Mouse (Mus musculus) MEL (cell line): ENCODE data around the gene Hsph1. TPM values are rescaled to one million over a fixed set of nuclear protein-coding genes. Genes with fewer than 3 reads are reported as not detected.

Experiments
- DNase-seq: peaks from one replicate; pipeline ENCODE4 v3.0.0; 2011; ENCODE audit warnings: low read depth, low spot score
- H3K27ac ChIP-seq: 2 replicates; pipeline ENCODE4 v1.5.1; 2012; ENCODE audit warnings: low read depth, mild to moderate bottlenecking, control low read depth, low read length, moderate library complexity; ENCODE audit not compliant: control insufficient read depth
- H3K27me3 ChIP-seq, 2 experiments: fragments of 150-350 bp in 1 of 2; sonication (generic) in 1 of 2; 2 replicates each; pipeline ENCODE4 v1.6.1; 2012; ENCODE audit warnings: low read length in 2 of 2, mild to moderate bottlenecking in 2 of 2, improper control_type of control experiment in 1 of 2, moderate library complexity in 1 of 2; ENCODE audit not compliant: insufficient read depth in 2 of 2, control insufficient read depth in 1 of 2
- H3K36me3 ChIP-seq, 2 experiments: 2 replicates each; pipeline ENCODE4 v1.6.1; 2012 to 2014; ENCODE audit warnings: low read length in 2 of 2, improper control_type of control experiment in 1 of 2, inconsistent platforms in 1 of 2, mild to moderate bottlenecking in 1 of 2; ENCODE audit not compliant: insufficient read depth in 2 of 2, control insufficient read depth in 1 of 2
- H3K4me1 ChIP-seq, 2 experiments: fragments of 150-350 bp in 1 of 2; sonication (generic) in 1 of 2; 2 replicates each; pipeline ENCODE4 v1.6.1; 2012; ENCODE audit warnings: low read length in 2 of 2, improper control_type of control experiment in 1 of 2, mild to moderate bottlenecking in 1 of 2; ENCODE audit not compliant: insufficient read depth in 2 of 2, control insufficient read depth in 1 of 2
- H3K4me3 ChIP-seq, 2 experiments: fragments of 150-350 bp in 1 of 2; sonication (generic) in 1 of 2; 2 replicates each; pipeline ENCODE4 v1.5.1; 2012; ENCODE audit warnings: low read depth in 2 of 2, low read length in 2 of 2, mild to moderate bottlenecking in 2 of 2, moderate library complexity in 2 of 2, control low read depth in 1 of 2, improper control_type of control experiment in 1 of 2; ENCODE audit not compliant: control insufficient read depth in 1 of 2, insufficient read depth in 1 of 2
- H3K79me2 ChIP-seq: 2 replicates; pipeline ENCODE4 v1.6.1; 2012; ENCODE audit warnings: mild to moderate bottlenecking, low read length, moderate library complexity; ENCODE audit not compliant: control insufficient read depth, poor library complexity, insufficient read depth
- H3K9ac ChIP-seq: 2 replicates; pipeline ENCODE4 v1.6.1; 2012; ENCODE audit warnings: low read depth, mild to moderate bottlenecking, control low read depth, low read length, moderate library complexity; ENCODE audit not compliant: control insufficient read depth, poor library complexity, severe bottlenecking
- H3K9me3 ChIP-seq: fragments of 150-350 bp; sonication (generic); replicated peaks from 2 replicates; pipeline ENCODE4 v1.6.1; 2012; ENCODE audit warnings: mild to moderate bottlenecking, low read length, improper control_type of control experiment, moderate library complexity; ENCODE audit not compliant: insufficient read depth
- CTCF ChIP-seq, 3 experiments: IDR thresholded peaks in 2 of 3; conservative IDR thresholded peaks in 1 of 3; 2 replicates each; pipeline ENCODE4 v1.5.1; 2011 to 2012; ENCODE audit warnings: low read length in 3 of 3, low read depth in 2 of 3, mild to moderate bottlenecking in 2 of 3, improper control_type of control experiment in 1 of 3, inconsistent platforms in 1 of 3, mixed read lengths in 1 of 3, moderate library complexity in 1 of 3; ENCODE audit not compliant: control insufficient read depth in 1 of 3, insufficient read depth in 1 of 3, poor library complexity in 1 of 3, severe bottlenecking in 1 of 3
- EP300 ChIP-seq, 2 experiments: IDR thresholded peaks; 2 replicates each; pipeline ENCODE4 v1.6.1; 2011; ENCODE audit warnings: improper control_type of control experiment in 2 of 2, low read length in 2 of 2, low read depth in 1 of 2, mild to moderate bottlenecking in 1 of 2
- ETS1 ChIP-seq: IDR thresholded peaks from 2 replicates; pipeline ENCODE4 v1.6.1; 2012; ENCODE audit warnings: low read depth, mild to moderate bottlenecking, inconsistent platforms, low read length, improper control_type of control experiment, moderate library complexity
- GATA1 ChIP-seq: IDR thresholded peaks from 2 replicates; pipeline ENCODE4 v1.6.1; 2011; ENCODE audit warnings: low read depth, low read length, improper control_type of control experiment
- JUND ChIP-seq: IDR thresholded peaks from 2 replicates; pipeline ENCODE4 v1.6.1; 2011; ENCODE audit warnings: low read depth, mild to moderate bottlenecking, improper control_type of control experiment, low read length
- KAT2A ChIP-seq: conservative IDR thresholded peaks from 2 replicates; pipeline ENCODE4 v1.6.1; 2012; ENCODE audit warnings: low read depth, low read length, improper control_type of control experiment, inconsistent platforms
- MAX ChIP-seq: IDR thresholded peaks from 2 replicates; pipeline ENCODE4 v1.6.1; 2011; ENCODE audit warnings: low read length, improper control_type of control experiment
- MAZ ChIP-seq: IDR thresholded peaks from 2 replicates; pipeline ENCODE4 v1.6.1; 2012; ENCODE audit warnings: low read depth, mild to moderate bottlenecking, inconsistent platforms, low read length, improper control_type of control experiment
- NELFE ChIP-seq: IDR thresholded peaks from 2 replicates; pipeline ENCODE4 v1.6.1; 2011; ENCODE audit warnings: low read depth, low read length, improper control_type of control experiment
- NRF1 ChIP-seq: IDR thresholded peaks from 2 replicates; pipeline ENCODE4 v1.6.1; 2014; ENCODE audit warnings: low read depth, mild to moderate bottlenecking, inconsistent platforms, low read length, improper control_type of control experiment, moderate library complexity; ENCODE audit not compliant: poor library complexity, insufficient read depth, severe bottlenecking
- POLR2AphosphoS5 ChIP-seq: IDR thresholded peaks from 2 replicates; pipeline ENCODE4 v1.6.1; 2012; ENCODE audit warnings: low read depth, borderline replicate concordance, mild to moderate bottlenecking, inconsistent platforms, low read length, moderate library complexity, mixed read lengths
- SIN3A ChIP-seq: IDR thresholded peaks from 2 replicates; pipeline ENCODE4 v1.6.1; 2012; ENCODE audit warnings: low read length, improper control_type of control experiment, inconsistent platforms
- SMC3 ChIP-seq: IDR thresholded peaks from 2 replicates; pipeline ENCODE4 v1.6.1; 2011; ENCODE audit warnings: low read depth, low read length, improper control_type of control experiment
- TCF12 ChIP-seq: IDR thresholded peaks from 2 replicates; pipeline ENCODE4 v1.6.1; 2014; ENCODE audit warnings: low read depth, mild to moderate bottlenecking, inconsistent platforms, low read length, improper control_type of control experiment, moderate library complexity
- USF1 ChIP-seq: IDR thresholded peaks from 2 replicates; pipeline ENCODE4 v1.6.1; 2014; ENCODE audit warnings: low read depth, mild to moderate bottlenecking, inconsistent platforms, low read length, improper control_type of control experiment, moderate library complexity
- ZKSCAN1 ChIP-seq: IDR thresholded peaks from 2 replicates; pipeline ENCODE4 v1.6.1; 2012; ENCODE audit warnings: low read depth, mild to moderate bottlenecking, inconsistent platforms, low read length, improper control_type of control experiment, moderate library complexity
- ZMIZ1 ChIP-seq: IDR thresholded peaks from 2 replicates; pipeline ENCODE4 v1.6.1; 2012; ENCODE audit warnings: low read depth, mild to moderate bottlenecking, inconsistent platforms, low read length, improper control_type of control experiment, moderate library complexity
- ZNF384 ChIP-seq: IDR thresholded peaks from 2 replicates; pipeline ENCODE4 v1.6.1; 2012; ENCODE audit warnings: low read depth, mild to moderate bottlenecking, inconsistent platforms, low read length, improper control_type of control experiment
- polyA plus RNA-seq, 2 experiments: library from polyadenylated mRNA; stranded (reverse) in 1 of 2; unstranded in 1 of 2; fragments of >175 nt in 1 of 2; fragments of >200 nt in 1 of 2; gene quantifications; 2 replicates each; pipeline versions ENCODE4 v1.2.1 to v1.2.4; 2012; ENCODE audit warnings: low replicate concordance in 2 of 2, low read depth in 1 of 2; ENCODE audit not compliant: insufficient read length in 2 of 2, insufficient read depth in 1 of 2, missing spikeins in 1 of 2
- total RNA-seq: library from RNA; depleted of rRNA; stranded (reverse); fragments of 300-350 nt; gene quantifications from 2 replicates; pipeline ENCODE4 v1.2.3, GENCODE M21; 2012

The Hsph1 gene
- total and polyA plus RNA-seq, 3 experiments = 176 to 388 (median 300) TPM

DNA sequence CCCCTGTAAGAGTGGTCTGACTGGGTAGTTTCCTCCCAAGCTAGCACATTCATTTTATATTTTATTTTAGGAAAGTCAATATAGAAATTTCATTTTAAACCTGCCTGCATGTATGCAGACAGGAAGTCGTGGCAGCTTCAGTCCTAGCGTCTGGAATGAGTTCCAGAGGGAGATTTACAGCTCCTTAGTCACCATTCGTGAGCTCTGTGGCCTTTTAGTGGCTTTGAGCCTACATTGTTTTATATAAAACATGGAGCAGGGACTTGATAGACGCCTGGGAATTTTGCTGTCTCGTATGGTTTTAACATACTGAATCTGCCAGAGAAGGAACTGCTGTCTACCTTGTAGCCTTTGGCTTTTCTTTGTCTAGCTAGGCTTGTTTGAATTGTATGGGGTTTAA is 44.8 kb upstream of the Hsph1 start (continued):
- TF ChIP-seq USF1 (no peak), SIN3A (no peak)

DNA sequence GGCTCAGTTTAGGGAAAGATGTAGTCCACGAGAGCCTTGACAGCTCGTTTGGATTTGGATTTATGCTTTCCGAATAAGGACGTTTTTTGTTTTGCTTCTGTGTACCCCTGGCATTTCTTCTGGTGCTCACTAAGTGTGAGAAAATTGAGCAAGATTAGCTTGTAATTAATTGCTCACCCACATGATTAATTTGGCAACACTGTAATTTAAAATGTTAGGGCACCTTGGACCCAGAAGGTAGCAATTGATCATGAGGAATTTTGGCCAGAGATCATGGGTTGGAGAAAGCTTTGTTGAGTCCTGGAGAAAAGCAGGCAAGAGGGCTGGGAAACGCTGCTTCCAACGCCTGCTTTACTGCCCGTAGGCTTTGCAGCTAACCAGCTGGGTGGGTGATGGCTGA is 43.7 kb upstream of the Hsph1 start:
- H3K4me1 ChIP-seq = peaks cover 5 to 11% of the 10 kb centered on the region in 2 experiments
- H3K27me3 ChIP-seq = no peaks in the 10 kb centered on the region; a peak in 1 of 4 replicates
- H3K27ac ChIP-seq = no peak overlapping the region
- no peak for TF ChIP-seq GATA1
- TF ChIP-seq TCF12 = no peak
- no peak for TF ChIP-seq ZMIZ1
- TF ChIP-seq SIN3A = no peak
- TF ChIP-seq ZNF384 = no peak; the same call in 1 of the 2 replicates
- TF ChIP-seq ZKSCAN1 = no peak
- no peak for TF ChIP-seq SMC3
- TF ChIP-seq NRF1 = no peak
- no peak for TF ChIP-seq ETS1
- no peak for TF ChIP-seq EP300 (IDR thresholded peaks at IDR 0.05; ENCODE audit: low read depth in 1 of 2, low read length in 2 of 2)
- TF ChIP-seq CTCF (IDR thresholded peaks at IDR 0.05 in 2 of 3, conservative IDR thresholded peaks at IDR 0.05 in 1 of 3; ENCODE audit: control insufficient read depth in 1 of 3, insufficient read depth in 1 of 3, low read depth in 2 of 3, low read length in 3 of 3, poor library complexity in 1 of 3, severe bottlenecking in 1 of 3) = no peak
- no peak for TF ChIP-seq POLR2AphosphoS5
- no peak for TF ChIP-seq NELFE
- TF ChIP-seq JUND = no peak
- TF ChIP-seq MAZ = no peak
- TF ChIP-seq KAT2A = no peak
- TF ChIP-seq MAX = no peak
- H3K4me3 ChIP-seq = no peak overlapping the region
- DNase-seq = no peak
- no peak overlapping the region for H3K9ac ChIP-seq
- H3K36me3 ChIP-seq = peaks cover 0 to 12% of the 10 kb centered on the region in 2 experiments; a peak in 2 of 4 replicates
- no peaks in the 10 kb centered on the region for H3K9me3 ChIP-seq
- peaks cover 2% of the 10 kb centered on the region for H3K79me2 ChIP-seq

DNA sequence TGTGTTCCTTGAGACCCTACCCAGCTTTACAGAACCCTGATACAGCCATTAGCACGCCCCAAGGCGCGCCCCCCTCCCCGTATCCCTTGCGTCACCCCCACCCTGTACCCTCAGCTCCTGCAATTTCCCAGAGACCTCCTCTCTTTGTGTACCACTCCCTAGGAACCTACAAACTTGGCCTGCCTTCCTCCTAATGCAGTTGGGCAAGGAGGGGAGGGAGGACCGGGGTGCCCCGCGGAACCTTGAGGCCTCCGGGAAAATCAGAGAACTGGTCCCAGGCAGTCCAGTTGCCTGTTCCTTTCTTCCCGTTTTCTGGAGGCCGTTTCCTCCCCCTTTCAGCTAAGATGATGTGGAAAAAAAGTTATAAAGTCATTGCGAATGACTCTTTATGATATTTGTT is 43.2 kb upstream of the Hsph1 start:
- Histone ChIP-seq H3K27me3 (no peaks in the 10 kb centered on the region; a peak in 1 of 4 replicates), H3K4me3 (no peak overlapping the region), H3K79me2 (peaks cover 2% of the 10 kb centered on the region), H3K9me3 (no peaks in the 10 kb centered on the region), H3K27ac (no peak overlapping the region), H3K4me1 (peaks cover 5 to 11% of the 10 kb centered on the region in 2 experiments), H3K9ac (no peak overlapping the region), H3K36me3 (peaks cover 0 to 12% of the 10 kb centered on the region in 2 experiments; a peak in 2 of 4 replicates)
- no peak for DNase-seq
- TF ChIP-seq CTCF (IDR thresholded peaks at IDR 0.05 in 2 of 3, conservative IDR thresholded peaks at IDR 0.05 in 1 of 3; ENCODE audit: control insufficient read depth in 1 of 3, insufficient read depth in 1 of 3, low read depth in 2 of 3, low read length in 3 of 3, poor library complexity in 1 of 3, severe bottlenecking in 1 of 3) = no peak
- TF ChIP-seq POLR2AphosphoS5 = no peak
